Mouse (Mus musculus) left cerebral cortex, adult 9 months (tissue): ENCODE measurements around the gene Zfp202.

Source experiments
- DNase-seq, 2 experiments: peaks; one replicate each; pipeline ENCODE4 v3.0.0; 2022; ENCODE audit warnings: low spot score in 2 of 2

Zfp202 gene

DNA sequence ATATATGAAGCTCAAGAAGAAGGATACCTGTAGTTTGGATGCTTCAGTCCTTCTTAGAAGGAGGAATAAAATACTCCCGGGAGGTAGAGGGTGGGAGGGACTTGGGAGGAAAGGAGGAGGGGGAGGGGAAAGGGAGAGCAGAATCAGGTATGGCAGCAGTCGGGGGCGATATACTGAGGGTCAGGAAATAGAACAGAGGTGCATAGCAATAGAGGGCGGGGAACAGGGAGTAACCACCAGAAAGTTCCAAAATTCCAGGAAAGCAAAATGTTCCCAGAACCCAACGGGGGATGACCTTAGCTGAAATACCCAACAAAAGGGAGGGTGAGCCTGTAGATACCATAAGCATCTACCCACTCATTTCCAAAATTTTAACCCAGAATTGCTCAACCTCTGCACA is 48.2 kb downstream of the Zfp202 start:
- no peak for DNase-seq

DNA sequence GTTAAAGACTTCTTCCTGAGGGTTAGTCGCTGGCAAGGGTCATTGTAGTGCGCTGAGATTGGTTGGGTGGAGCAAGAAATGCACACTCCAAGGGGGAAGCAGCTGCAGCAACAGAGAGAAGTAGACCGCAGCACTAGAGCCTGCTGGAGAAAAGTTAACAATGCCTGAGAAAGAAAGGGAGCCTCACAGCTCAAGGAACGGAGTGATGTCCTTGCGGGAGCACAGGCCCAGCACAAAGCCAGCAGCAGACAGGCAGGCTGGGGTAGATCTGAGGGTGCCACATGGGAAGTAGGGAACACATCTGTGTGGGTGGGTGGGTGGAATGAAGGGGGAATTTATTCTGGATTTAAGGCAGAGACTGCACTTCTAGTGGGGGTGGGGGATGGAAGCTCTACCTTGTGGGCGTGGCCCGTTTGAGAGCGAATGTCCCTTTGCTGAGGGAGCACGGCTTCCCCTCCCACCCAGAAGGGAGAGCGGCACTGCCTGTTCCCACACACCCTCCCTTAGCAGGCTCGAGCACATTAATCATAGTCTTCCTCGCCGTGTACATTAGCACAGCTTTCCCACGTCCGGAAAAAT is 49.2 kb downstream of the Zfp202 start:
- DNase-seq = peak; percentile 61 to 69

DNA sequence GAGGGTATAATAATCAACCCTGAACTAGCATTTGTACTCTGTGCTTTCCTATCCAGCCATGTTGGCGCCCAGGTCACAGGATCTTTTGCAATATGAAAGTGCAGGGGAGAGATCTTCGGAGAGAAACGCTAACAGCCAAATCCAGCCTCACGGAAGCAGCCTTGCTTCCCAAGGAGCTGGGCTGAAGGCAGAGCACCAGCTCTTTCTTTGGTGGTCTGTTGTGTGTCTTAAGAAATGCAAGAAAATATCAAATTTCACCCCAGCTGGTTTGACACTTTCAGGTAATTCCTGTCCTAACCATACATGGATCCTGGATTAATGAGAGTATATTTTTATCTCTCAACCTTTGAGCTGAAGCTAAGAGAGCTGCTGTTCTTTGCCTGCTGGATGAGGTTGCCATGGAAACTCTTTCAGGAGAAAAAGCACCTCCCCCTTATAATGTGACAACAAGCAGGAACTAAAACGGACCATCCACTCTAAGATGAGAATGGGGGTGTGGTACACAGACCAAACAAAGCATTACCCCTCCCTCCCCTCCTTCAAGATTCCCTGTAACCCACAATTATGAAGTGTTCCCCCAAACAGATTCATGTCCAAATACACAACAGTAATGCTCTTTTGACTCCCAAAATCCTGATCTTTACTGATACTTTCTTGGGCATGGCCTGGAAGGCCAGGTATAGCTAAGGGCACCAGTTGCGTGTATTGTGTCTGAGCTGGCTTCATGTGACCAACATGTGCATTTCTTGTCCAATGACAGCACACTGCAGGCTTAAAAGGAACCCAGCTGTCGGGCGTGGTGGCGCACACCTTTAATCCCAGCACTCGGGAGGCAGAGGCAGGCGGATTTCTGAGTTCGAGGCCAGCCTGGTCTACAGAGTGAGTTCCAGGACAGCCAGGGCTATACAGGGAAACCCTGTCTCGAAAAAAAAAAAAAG is 50.1 kb downstream of the Zfp202 start:
- peak; percentile 62 to 76 for DNase-seq

DNA sequence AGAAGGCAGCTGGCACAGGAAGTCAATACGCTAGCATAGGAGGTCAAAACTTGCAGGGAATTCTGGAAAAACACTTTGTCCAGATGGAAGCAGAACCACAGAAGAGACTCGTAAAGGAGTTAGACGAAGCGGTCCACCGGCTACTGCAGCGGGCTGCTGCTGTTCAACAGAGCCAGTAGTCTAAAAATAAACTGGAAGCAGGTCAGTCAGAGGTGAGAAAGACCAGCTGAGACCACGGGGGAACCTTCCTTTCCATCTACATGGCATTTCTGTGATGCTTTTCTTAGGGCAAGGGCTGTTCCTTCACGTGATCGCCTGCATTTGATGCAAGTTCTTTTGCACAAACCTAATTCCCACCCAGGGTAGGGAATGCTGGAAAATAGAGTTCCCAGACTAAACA is 53.4 kb downstream of the Zfp202 start:
- DNase-seq = no peak

DNA sequence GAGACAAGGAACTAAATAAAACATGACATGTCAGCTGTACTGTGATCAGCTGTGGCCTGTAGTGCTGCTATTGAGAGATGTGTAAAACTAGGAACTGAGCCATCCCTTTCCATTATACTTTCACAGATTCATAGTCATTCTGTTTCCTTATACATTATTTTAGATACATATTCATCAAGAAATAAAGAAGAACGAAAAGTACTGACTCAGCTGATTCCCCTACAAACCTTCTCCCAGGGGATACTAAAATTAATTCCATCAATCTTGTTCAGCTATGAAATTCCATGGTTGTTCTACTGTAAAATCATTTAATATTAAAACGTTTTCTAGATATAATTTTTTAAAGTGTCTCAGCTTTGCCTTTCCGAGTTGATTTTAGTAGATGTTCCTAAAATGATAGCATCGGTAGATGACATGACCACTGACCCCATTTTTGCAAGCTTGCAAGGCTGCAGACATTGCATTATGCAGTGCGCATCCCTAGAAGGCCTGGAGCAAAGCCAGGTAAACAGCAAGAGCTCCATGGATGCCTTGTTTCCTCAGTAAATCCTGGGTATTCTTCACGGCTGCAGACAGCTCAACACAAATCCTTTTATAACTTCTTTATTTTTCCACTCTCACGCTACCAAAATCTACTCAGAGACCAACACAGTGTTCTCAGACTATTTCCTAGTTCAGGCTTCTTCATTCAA is 54.0 kb downstream of the Zfp202 start:
- DNase-seq = no peak

DNA sequence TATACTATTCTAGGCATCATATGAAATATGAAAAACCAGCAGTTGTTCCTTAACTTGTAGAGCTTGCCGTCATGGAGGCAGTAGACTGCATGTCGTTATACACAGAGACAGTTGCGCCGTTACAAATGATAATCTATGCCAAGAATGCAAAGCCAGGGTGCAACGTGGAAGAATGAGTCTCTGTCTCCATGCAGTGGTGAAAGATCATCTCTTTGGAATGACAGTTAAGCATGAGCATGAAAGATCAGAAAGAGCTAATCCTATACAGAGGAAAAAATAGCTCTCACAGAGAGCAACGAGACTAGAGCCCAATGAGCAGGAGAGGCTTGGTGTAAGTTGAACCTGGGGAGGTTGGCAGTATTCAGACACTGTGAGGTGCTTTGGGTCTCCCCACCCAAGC is 54.6 kb downstream of the Zfp202 start:
- DNase-seq = no peak

DNA sequence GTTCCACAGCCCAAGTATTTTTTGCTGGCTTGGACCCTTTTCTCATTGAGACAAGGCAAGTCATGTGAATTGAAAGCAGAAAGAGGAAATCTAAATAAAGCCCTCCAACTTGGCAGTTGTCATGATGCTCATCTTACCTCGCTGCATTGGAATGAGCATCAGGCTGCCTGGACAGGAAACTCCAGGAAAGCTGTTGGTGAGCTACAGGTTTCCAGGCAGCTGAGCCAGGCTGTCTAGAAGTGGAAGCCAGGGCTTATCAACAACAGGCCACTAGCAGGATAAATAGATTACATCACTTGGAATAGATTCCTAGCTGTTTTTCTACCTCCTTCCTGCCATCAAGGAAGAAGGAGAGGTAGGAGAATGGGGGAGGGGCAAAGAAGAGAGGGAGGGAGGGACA is 57.0 kb downstream of the Zfp202 start:
- no peak for DNase-seq

DNA sequence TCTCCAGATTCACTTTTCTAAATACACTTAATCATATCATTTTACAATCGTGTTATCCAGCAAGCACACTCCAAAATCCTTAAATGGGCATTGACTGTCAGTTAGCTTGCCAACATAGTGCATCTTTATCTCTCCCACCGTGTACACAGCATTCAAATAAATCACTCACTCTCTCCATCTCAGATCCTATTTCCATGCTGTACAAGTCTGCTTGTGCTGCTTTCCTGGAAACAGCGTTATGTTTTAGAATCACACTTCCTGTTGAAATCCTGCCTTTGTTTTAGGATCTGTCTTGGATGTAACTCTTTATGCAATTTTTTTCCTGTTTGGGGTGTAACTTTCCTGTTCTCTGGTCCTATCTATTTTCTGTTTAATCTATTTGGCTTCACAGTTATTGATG is 60.3 kb downstream of the Zfp202 start:
- DNase-seq = no peak
